Mouse (Mus musculus) ovary, postnatal 36 days (tissue): ENCODE results near the gene Napsa.

ENCODE experiments used
- DNase-seq: peaks from one replicate; pipeline ENCODE4 v3.0.0; 2022; ENCODE audit warnings: low spot score, mixed read lengths

The Napsa gene

DNA sequence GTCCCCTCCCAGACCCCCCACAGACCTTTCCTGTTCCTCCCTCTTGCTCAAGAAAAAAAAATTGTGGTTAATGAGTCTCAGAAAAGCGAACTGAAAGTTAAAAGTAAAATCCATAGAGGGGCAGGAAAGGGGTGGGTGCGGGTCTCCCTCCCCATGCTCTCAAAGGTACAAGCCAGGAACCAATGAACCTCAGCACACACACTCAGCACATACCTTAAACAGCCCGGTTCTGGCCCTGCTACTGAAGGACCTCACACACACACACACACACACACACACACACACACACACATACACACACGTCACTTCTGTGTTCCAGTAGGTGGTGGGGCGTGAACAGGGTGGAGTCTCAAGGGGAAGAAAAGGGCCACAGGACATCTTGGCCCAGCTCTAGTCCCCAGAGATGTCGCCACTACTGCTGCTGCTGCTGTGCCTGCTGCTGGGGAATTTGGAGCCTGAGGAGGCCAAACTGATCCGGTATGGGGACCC is at the start of gene Napsa:
Gene Napsa (plus strand): TSS at position 168 of the 489 bp plus-strand sequence.
- no peak for DNase-seq

DNA sequence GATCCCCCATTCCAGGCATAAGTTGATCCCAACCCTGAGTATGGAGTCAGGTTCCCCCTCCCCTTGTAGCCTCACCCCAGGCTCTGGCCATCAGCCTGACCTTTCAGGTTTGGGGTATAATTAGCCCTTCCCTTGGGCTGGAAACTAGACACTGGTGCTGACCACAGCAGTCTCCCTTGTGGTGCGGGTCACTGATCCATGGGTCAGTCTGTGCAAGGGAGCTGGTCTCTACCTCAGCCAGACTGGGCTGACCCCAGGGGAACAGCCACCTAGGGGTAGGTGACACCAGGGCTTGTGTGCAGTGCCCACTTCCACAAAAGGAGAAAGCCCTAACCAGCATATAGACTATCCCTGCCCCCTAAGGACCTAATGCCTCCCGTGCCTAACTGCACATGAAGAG is 49.1 kb upstream of the Napsa start:
- DNase-seq = no peak

DNA sequence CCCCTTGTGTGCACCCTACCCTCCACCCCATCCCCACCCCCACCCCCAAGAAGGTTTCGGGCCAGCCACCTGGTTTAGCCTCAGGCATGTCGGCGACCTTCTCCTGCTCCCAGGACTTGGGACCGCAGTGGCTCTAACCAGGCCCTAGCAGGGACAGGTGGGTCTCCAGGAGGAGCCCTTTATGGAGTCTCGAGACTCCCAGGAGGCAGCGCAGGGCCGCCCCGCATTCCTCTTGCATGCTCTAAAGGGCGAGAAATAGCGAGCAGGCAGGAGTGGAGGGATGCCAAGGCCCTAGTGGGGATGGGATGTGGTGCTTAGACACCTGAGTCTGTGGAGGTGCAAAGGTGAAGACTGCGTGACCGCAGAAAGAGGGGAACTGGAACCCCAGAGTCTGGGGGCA is 47.7 kb upstream of the Napsa start, which contains the start of gene Mybpc2:
Gene Mybpc2 (minus strand): TSS at position 155 of the 400 bp plus-strand sequence.
- DNase-seq = no peak

DNA sequence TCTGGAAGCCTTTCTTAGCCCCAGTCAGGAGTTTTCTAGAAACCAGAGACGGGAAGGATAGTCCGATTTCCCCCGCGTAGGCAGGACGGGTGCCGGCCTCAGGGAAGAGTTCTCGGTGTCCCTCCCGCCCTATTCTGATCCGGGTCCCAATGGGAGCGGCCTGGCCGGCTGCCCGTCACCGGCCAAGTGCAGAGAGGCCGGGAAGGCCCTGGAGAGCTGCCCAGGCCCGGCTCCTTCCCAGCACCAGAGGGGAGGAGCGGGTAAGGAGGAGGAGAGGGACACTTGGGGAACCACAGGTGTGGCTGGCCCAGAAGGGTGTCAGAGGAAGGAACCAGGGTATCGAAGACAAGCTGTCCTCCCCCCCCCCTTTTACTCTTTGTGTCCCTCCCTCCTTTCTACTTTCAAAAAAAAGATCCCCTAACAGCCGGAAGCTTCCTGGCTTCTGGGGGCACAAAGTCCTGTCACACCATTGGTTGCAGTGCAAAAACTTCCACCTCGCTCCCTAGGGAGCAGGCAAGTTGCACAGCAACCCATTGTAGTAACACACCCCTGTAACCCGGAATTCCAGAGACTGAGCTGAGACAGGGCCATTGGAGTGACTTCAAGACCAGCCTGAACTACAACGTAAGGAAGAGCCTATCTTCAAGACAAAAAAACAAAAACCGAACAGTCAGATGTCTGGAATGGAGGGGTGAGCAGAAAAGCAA is 46.9 kb upstream of the Napsa start:
- peak; percentile 89 for DNase-seq

DNA sequence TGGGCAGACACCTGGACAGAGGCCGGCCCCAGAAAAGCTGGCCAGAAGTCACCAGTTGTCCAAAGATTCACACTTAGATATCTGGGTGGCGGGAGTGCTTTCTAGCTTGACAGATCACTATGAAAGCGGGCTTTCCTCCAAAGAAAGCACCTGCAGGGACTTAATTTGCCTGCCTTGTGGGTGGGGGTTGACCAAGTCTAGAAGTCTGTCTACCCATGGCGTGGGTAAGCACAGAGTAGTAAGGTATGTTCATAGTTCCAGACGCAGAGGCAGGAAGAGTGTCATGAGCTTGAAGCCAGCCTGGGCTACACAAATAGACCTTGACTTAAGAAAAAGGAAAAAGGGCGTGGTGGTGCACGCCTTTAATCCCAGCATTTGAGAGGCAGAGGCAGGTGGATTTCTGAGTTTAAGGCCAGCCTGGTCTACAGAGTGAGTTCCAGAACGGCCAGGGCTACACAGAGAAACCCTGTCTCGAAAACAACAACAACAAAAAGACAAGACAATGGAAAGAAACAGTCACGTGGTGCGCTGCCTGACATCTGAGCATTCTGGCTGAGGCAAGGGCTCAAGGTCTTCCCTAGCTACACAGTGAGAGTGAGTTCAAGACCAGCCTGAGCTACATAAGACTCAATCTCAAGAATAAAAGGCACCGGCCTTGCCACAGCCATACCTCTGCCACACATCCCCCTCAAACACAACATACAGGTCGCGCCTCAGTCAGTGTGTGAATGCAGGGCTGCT is 45.6 kb upstream of the Napsa start:
- no peak for DNase-seq

DNA sequence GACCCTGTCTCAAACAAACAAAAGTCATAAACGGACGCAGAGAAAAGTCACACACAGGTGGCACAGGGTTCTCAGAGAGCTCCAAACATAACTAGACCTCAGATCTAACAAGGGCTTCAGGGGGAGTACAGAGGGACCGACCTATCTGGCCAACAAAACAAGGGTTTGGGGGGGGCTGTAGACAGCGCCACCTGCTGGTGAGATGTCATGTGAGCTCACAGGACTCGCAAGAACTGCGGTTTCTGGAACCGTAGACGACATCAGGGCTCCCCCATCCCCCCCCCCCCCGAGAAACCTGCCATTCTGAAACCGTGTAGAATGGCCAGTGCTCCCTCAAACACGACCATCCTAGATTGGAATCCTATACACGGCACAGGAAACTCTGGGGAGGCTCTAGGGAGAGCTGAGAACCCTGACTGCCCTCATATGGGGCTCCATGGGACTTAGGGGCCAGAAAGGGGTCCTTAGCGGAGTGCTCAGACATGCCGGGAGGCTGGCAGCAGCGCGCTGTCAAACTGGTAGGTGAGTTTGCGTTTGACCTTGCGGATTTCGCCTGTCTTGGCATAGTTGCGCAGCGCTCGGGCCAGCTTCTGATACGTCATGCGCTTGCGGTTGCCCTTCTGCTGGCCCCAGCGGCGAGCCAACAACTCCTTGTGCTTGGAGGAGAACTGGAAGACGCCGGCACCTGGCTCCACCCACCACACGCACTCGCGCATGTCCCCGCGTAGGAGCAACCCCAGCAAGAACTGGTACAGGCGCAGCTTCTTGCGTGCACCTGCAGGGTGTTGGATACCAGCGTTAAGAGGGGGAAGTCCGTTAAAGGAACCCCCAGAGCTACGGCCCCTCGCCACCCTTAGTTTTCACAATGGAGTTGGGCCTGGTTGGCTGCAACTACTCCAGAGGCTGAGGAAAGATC is 44.4 kb upstream of the Napsa start:
- DNase-seq = peak; percentile 75

DNA sequence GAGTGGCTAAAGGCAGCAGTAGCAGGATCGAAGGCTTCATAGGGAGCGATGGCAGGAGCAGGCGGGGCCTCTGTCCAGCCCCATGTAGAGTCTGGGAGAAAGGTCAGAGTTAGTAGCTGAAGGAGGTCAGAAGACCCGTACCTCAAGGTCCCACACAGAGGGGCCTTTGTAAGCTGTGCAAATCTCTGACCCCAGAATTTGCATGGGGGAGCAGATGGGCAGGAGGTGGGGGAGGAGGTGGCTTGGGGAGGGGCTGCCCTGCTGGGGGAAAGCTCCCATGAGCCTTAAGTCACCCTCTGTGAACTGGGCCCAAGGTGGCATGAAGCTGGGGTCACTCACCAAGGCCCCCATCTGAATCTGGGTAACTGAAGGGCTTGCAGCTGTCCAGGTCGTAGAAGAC is 42.7 kb upstream of the Napsa start:
- no peak for DNase-seq

DNA sequence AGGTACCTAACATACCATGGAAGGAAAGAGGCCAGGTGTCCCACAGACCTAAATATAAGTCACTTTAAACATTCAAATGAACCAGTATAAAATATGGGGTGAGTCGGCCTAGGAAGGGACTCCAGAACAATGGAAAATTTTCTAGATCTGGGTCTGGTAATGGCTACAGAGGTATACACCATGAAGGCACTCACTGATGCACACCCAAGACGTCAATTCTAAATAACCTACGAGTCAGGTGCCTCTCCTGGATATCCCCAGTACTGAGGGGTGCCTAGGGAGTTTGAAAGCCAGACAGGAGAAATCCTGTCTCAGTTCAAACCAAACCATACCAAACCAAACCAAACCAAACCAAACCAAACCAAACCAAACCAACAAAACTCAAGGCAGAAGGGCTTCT is 41.7 kb upstream of the Napsa start:
- no peak for DNase-seq

DNA sequence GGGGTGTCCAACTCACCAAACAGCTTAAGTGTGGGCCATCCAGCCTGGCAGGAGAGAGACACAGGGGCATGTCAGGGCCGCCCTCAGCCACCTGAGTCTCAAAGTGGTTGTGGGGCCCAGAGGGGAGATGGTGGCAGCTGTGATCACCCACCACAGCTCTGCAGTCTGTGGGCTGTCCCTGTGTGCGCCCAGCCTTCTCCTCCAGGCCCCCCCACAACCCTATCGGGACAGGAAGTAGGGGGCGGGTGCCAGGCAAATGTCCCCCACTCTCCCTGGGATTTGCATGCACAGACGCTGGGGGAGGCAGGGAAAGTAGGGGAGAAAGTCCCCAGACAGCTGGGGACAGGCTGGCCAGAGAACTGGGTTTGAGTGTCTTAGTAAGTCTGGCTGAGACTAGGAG is 41.0 kb upstream of the Napsa start:
- no peak for DNase-seq

DNA sequence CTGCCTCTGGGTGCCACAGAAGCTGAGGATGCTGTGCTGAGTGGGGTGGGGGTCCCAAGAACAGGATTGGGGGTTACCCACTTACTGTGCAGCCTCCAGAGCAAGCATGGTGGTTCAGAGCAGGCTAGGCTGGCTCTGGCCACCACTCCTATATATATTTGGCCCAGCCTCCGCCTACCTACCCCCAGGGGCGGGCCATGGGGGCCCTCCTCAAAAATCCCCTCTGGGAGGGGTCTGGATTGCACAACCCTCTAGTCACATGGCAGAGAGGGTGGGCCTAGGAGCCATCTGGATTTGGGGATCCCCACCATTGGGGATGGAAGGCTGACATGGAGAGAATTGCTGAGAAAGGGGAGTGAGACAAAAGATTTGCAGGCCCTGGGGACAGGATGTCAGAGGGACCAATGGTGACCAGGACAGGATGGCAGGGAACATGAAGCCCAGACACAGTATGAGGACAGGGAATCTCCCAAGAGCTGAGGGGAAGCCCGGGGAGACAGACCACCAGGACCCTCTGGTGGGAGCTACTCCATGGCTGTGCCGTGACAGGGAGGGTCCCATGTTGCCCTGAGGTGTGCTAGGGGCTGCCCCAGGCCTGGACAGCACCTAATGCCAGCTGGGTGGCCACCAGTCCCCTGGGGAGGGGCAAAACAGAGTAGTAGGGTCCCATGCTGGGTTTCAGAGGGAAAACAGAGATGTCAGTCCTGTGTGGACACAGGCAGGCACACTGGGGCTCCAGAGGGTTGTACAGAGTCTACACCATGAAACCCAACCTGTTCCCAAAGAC is 40.0 kb upstream of the Napsa start, which contains the start of gene Spib:
Gene Spib (minus strand): TSS at position 126 of the 787 bp plus-strand sequence.
- no peak for DNase-seq

DNA sequence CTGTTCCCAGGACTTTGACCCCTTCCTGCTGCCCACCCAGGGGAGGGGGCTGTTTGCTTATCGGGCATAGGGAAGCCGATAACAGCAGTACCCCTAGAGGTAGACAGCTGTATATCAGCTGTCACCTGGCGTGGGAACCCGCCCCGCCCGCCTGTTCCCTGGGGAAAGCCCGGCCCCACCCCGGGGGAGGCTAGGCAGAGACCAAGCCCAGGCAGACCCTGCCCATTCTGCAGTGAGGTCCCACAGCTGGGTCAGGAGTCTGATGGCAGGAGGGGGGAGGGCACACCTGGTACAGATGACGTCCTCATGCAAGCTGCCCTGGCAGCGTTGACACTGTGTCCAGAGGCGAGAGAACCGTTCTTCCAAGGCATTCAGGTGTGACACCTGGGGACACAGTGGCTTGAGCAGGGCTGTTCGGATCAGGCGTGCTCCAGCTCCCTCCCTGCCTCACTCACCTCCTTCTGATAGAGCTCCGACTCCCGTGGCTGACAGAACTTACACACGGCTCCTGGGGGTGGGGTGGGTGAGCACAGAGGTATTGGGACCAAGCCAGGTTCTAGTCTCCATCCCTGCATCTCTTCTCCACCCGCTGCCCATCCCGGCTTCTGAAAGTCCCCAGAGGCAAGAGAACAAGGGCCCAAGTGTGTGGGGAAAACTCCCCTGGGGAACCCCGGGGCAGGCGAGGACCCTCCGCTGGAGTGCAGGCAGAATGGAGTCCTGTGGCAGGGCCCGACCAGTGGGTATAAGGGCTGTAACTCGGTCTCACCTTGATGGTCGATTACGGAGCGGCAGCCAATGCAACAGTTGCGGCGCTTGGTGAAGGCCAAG is 39.0 kb upstream of the Napsa start:
- no peak for DNase-seq

DNA sequence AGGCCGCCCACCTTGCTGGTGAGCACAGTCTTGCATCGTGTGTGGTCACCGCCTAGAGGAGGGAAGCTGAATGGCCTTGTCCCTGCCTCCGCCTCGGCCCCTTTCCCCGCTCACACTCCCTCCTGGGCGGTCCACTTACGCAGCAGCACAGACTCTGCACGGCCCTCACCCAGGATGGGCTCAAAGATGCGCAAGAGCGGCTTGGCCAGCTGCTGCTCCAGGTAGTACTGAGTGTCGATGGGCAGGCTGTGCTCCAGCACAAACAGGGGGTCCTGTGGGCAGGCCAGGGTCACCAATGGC is 38.5 kb upstream of the Napsa start:
- no peak for DNase-seq

DNA sequence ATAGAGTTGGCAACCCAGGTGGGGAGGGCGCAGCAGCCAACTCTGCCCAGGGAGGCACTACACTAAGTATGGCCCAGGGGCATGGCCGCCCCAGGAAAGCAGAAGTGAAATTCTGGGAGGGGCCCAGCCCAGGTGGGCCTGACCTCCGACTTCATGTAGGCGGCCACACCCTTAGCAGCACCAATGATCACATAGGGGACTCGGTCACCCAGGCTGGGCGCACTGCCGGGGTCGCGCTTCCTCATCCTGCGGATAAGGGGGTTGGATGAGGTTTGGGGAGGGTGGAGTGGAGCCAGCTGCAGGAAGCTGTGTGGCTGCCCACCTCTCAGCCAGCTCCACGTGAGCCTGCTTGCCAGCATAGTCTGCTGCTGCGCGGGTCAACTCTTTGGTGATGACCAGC is 37.9 kb upstream of the Napsa start:
- DNase-seq = no peak

DNA sequence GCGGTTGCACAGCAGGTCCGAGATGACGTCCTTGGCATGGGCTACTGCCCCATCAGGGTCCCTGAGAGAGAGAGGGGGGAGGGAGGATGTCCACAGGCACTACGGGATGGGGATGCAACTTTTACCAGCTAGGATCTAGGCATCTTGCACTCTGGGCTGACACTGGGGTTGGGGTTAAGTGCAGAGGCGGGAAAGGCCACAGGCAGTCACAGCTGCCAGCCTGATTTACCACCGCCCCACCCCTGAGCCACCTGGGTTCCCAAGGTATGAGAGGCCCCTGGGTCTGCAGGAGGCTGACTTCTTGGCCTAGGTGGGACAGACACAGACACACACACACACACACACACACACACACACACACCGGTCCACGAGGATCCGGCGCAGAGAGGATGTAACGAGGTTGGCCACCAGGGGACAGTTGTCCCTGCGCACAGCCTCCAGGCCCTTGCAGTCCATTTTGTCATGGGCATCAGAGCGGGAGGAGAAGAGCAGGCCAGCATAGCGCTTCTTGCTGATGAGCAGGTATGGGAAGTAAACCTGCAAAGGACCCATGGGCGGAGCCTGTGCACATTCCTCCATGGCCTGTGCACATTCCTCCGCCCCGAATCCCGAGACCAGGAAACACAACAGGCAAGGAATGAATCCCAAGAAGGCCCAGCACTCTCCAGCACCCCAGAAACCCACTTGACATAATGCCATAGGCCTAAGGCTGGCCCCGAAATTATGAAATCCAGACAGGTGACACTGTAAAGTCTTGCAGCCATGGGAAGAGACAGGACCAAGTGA is 37.3 kb upstream of the Napsa start:
- no peak for DNase-seq

DNA sequence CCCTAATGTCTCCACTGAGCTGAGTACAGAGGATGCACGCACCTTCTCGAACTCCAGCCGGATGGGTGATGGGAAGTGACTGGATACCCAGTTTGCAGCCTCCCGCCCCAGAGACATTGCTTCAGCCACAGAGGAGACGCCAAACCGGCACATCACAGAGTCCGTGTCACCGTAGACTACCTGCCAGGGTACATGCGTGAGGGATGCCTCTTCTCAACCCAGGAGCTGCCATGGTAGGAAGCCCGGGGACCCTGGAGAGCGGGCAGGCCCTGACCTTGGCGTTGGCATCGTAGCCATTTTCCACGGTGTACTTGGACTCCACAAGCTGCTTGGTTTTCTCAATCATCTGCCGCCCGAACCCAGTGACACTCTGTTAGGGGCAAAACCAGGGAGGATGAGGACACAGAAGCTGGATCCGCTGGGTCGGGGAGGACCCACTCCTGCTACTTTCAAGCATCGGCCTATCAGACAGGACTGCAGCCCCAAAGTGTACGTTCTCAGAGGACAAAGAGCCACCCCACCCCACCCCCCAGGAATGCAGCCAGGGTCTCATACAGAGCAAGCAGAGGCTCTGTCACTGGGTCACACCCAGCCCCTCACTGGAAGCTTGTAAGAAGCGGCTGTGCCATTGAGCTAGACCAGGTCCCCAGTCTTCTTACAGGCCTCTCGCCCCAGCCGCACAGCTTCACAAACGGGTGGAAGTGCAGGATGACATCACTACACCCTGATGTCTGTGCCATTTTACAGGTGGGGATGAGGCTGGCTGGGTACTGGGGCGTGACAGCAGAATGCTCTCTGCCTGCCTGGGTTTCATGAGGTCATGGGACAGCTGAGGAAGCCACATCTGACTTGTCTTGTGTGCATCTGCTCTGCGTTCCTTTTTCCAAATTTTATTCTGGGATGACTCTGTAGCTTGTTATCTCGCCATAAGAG is 36.3 kb upstream of the Napsa start:
- no peak for DNase-seq

DNA sequence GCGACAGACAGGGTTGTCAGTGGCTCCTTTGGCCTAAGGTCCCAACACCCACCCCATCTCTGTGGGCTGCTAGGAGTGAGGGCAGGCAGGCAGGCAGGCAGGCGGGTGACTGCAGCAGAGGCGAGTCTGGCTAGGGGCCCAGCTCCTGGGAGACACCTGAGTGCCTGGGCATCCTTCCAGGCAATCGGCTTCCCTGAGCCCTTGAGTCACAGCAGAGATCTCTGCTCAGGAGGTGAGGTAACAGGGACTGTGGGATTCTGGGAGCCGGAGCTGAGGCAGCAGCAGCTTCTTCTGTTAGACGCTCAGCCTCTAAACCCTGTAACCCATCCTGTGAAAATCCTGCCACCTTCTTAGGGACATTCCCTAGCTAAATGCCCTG is 35.6 kb upstream of the Napsa start:
- DNase-seq = peak; percentile 42

DNA sequence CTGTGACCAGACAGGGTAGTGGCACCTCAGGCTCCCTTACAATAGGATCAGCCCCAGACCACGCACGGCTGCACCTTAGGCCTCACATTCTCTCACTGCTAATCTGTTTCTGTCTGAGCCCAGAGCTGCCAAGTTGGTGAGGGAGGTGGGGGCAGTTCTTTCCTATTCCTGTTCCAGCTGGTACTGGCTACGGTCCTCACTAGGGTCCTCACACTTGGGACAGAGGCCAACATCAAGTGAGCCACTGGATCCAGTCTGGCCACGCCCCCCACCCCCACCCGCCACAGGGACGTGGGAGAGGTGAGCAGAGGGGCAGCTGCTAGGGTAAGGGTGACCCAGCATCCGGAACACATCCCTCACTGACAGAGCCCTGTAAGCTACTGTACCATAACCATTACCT is 35.2 kb upstream of the Napsa start:
- DNase-seq = no peak

DNA sequence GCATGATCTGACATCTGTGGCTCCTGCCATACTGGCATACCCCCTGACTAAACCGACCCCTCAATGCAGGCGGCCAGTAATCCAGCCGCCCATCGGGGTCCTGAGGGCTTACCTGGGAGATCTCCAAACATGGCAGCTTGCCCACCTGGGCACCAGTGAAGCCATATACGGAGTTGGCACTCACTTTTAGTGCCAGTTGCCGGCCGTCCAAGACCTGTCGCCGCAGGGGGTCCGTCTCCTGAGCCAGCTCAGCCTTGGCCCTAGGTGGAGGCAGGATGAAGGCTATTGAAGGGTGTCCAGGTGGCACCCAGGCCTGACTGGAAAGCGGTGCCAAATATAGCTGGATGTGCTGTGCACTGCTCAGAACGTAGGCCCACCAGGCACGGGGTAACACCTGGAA is 34.7 kb upstream of the Napsa start:
- peak; percentile 38 for DNase-seq
